Mouse (Mus musculus) MEL (cell line): ENCODE measurements around the gene Tmem199. TPM values are rescaled to one million over a fixed set of nuclear protein-coding genes. Genes with fewer than 3 reads are reported as not detected.
A peak's percentile ranks its signal among the peaks of the same experiment; 100 is the strongest.

Source experiments
- DNase-seq: peaks from one replicate; pipeline ENCODE4 v3.0.0; 2011; ENCODE audit warnings: low read depth, low spot score
- H3K27ac ChIP-seq: 2 replicates; pipeline ENCODE4 v1.5.1; 2012; ENCODE audit warnings: low read depth, mild to moderate bottlenecking, control low read depth, low read length, moderate library complexity; ENCODE audit not compliant: control insufficient read depth
- H3K27me3 ChIP-seq, 2 experiments: fragments of 150-350 bp in 1 of 2; sonication (generic) in 1 of 2; 2 replicates each; pipeline ENCODE4 v1.6.1; 2012; ENCODE audit warnings: low read length in 2 of 2, mild to moderate bottlenecking in 2 of 2, improper control_type of control experiment in 1 of 2, moderate library complexity in 1 of 2; ENCODE audit not compliant: insufficient read depth in 2 of 2, control insufficient read depth in 1 of 2
- H3K36me3 ChIP-seq, 2 experiments: 2 replicates each; pipeline ENCODE4 v1.6.1; 2012 to 2014; ENCODE audit warnings: low read length in 2 of 2, improper control_type of control experiment in 1 of 2, inconsistent platforms in 1 of 2, mild to moderate bottlenecking in 1 of 2; ENCODE audit not compliant: insufficient read depth in 2 of 2, control insufficient read depth in 1 of 2
- H3K4me1 ChIP-seq, 2 experiments: fragments of 150-350 bp in 1 of 2; sonication (generic) in 1 of 2; 2 replicates each; pipeline ENCODE4 v1.6.1; 2012; ENCODE audit warnings: low read length in 2 of 2, improper control_type of control experiment in 1 of 2, mild to moderate bottlenecking in 1 of 2; ENCODE audit not compliant: insufficient read depth in 2 of 2, control insufficient read depth in 1 of 2
- H3K4me3 ChIP-seq, 2 experiments: fragments of 150-350 bp in 1 of 2; sonication (generic) in 1 of 2; 2 replicates each; pipeline ENCODE4 v1.5.1; 2012; ENCODE audit warnings: low read depth in 2 of 2, low read length in 2 of 2, mild to moderate bottlenecking in 2 of 2, moderate library complexity in 2 of 2, control low read depth in 1 of 2, improper control_type of control experiment in 1 of 2; ENCODE audit not compliant: control insufficient read depth in 1 of 2, insufficient read depth in 1 of 2
- H3K79me2 ChIP-seq: 2 replicates; pipeline ENCODE4 v1.6.1; 2012; ENCODE audit warnings: mild to moderate bottlenecking, low read length, moderate library complexity; ENCODE audit not compliant: control insufficient read depth, poor library complexity, insufficient read depth
- H3K9ac ChIP-seq: 2 replicates; pipeline ENCODE4 v1.6.1; 2012; ENCODE audit warnings: low read depth, mild to moderate bottlenecking, control low read depth, low read length, moderate library complexity; ENCODE audit not compliant: control insufficient read depth, poor library complexity, severe bottlenecking
- H3K9me3 ChIP-seq: fragments of 150-350 bp; sonication (generic); replicated peaks from 2 replicates; pipeline ENCODE4 v1.6.1; 2012; ENCODE audit warnings: mild to moderate bottlenecking, low read length, improper control_type of control experiment, moderate library complexity; ENCODE audit not compliant: insufficient read depth
- BHLHE40 ChIP-seq: IDR thresholded peaks from 2 replicates; pipeline ENCODE4 v1.6.1; 2012; ENCODE audit warnings: low read depth, mild to moderate bottlenecking, inconsistent platforms, low read length, improper control_type of control experiment, borderline replicate concordance
- CHD2 ChIP-seq: IDR thresholded peaks from 2 replicates; pipeline ENCODE4 v1.6.1; 2011; ENCODE audit warnings: low read length, improper control_type of control experiment
- E2F4 ChIP-seq: IDR thresholded peaks from 2 replicates; pipeline ENCODE4 v1.6.1; 2011; ENCODE audit warnings: low read depth, low read length, improper control_type of control experiment, borderline replicate concordance
- ELF1 ChIP-seq: IDR thresholded peaks from 2 replicates; pipeline ENCODE4 v1.6.1; 2014; ENCODE audit warnings: low read depth, mild to moderate bottlenecking, inconsistent platforms, low read length, improper control_type of control experiment, moderate library complexity
- GABPA ChIP-seq: IDR thresholded peaks from 2 replicates; pipeline ENCODE4 v1.6.1; 2012; ENCODE audit warnings: low read depth, mild to moderate bottlenecking, inconsistent platforms, low read length, improper control_type of control experiment, moderate library complexity
- HCFC1 ChIP-seq: IDR thresholded peaks from 2 replicates; pipeline ENCODE4 v1.6.1; 2012; ENCODE audit warnings: low read depth, mild to moderate bottlenecking, inconsistent platforms, low read length, improper control_type of control experiment, moderate library complexity
- JUND ChIP-seq: IDR thresholded peaks from 2 replicates; pipeline ENCODE4 v1.6.1; 2011; ENCODE audit warnings: low read depth, mild to moderate bottlenecking, improper control_type of control experiment, low read length
- MAFK ChIP-seq: IDR thresholded peaks from 2 replicates; pipeline ENCODE4 v1.6.1; 2011; ENCODE audit warnings: low read depth, mild to moderate bottlenecking, low read length, improper control_type of control experiment, borderline replicate concordance
- MAX ChIP-seq: IDR thresholded peaks from 2 replicates; pipeline ENCODE4 v1.6.1; 2011; ENCODE audit warnings: low read length, improper control_type of control experiment
- MAZ ChIP-seq: IDR thresholded peaks from 2 replicates; pipeline ENCODE4 v1.6.1; 2012; ENCODE audit warnings: low read depth, mild to moderate bottlenecking, inconsistent platforms, low read length, improper control_type of control experiment
- MEF2A ChIP-seq: IDR thresholded peaks from 2 replicates; pipeline ENCODE4 v1.6.1; 2014; ENCODE audit warnings: low read depth, mild to moderate bottlenecking, inconsistent platforms, low read length, improper control_type of control experiment; ENCODE audit not compliant: poor library complexity, insufficient replicate concordance, severe bottlenecking; ENCODE audit errors: extremely low read depth
- MXI1 ChIP-seq: IDR thresholded peaks from 2 replicates; pipeline ENCODE4 v1.6.1; 2011; ENCODE audit warnings: mild to moderate bottlenecking, low read depth, low read length, improper control_type of control experiment
- MYB ChIP-seq: IDR thresholded peaks from 2 replicates; pipeline ENCODE4 v1.6.1; 2011; ENCODE audit warnings: mild to moderate bottlenecking, low read depth, low read length, improper control_type of control experiment
- MYC ChIP-seq: IDR thresholded peaks from 2 replicates; pipeline ENCODE4 v1.6.1; 2011; ENCODE audit warnings: low read depth, mild to moderate bottlenecking, low read length, improper control_type of control experiment, moderate library complexity
- NELFE ChIP-seq: IDR thresholded peaks from 2 replicates; pipeline ENCODE4 v1.6.1; 2011; ENCODE audit warnings: low read depth, low read length, improper control_type of control experiment
- NRF1 ChIP-seq: IDR thresholded peaks from 2 replicates; pipeline ENCODE4 v1.6.1; 2014; ENCODE audit warnings: low read depth, mild to moderate bottlenecking, inconsistent platforms, low read length, improper control_type of control experiment, moderate library complexity; ENCODE audit not compliant: poor library complexity, insufficient read depth, severe bottlenecking
- POLR2A ChIP-seq, 2 experiments: IDR thresholded peaks; 2 replicates each; pipeline ENCODE4 v1.6.1; 2011 to 2012; ENCODE audit warnings: low read length in 2 of 2, mild to moderate bottlenecking in 2 of 2, control low read depth in 1 of 2, improper control_type of control experiment in 1 of 2, low read depth in 1 of 2, moderate library complexity in 1 of 2; ENCODE audit not compliant: control insufficient read depth in 1 of 2, insufficient read depth in 1 of 2, poor library complexity in 1 of 2
- POLR2AphosphoS2 ChIP-seq: IDR thresholded peaks from 2 replicates; pipeline ENCODE4 v1.6.1; 2011; ENCODE audit warnings: low read length, improper control_type of control experiment
- RCOR1 ChIP-seq: IDR thresholded peaks from 2 replicates; pipeline ENCODE4 v1.6.1; 2012; ENCODE audit warnings: low read depth, mild to moderate bottlenecking, inconsistent platforms, low read length, improper control_type of control experiment
- SIN3A ChIP-seq: IDR thresholded peaks from 2 replicates; pipeline ENCODE4 v1.6.1; 2012; ENCODE audit warnings: low read length, improper control_type of control experiment, inconsistent platforms
- SMC3 ChIP-seq: IDR thresholded peaks from 2 replicates; pipeline ENCODE4 v1.6.1; 2011; ENCODE audit warnings: low read depth, low read length, improper control_type of control experiment
- TAL1 ChIP-seq: IDR thresholded peaks from 2 replicates; pipeline ENCODE4 v1.6.1; 2012; ENCODE audit warnings: mild to moderate bottlenecking, inconsistent platforms, low read length, moderate library complexity, mixed read lengths
- TCF12 ChIP-seq: IDR thresholded peaks from 2 replicates; pipeline ENCODE4 v1.6.1; 2014; ENCODE audit warnings: low read depth, mild to moderate bottlenecking, inconsistent platforms, low read length, improper control_type of control experiment, moderate library complexity
- UBTF ChIP-seq: IDR thresholded peaks from 2 replicates; pipeline ENCODE4 v1.6.1; 2012; ENCODE audit warnings: low read depth, mild to moderate bottlenecking, inconsistent platforms, low read length, improper control_type of control experiment, moderate library complexity, borderline replicate concordance; ENCODE audit not compliant: insufficient read depth
- USF1 ChIP-seq: IDR thresholded peaks from 2 replicates; pipeline ENCODE4 v1.6.1; 2014; ENCODE audit warnings: low read depth, mild to moderate bottlenecking, inconsistent platforms, low read length, improper control_type of control experiment, moderate library complexity
- USF2 ChIP-seq, 2 experiments: IDR thresholded peaks; 2 replicates each; pipeline ENCODE4 v1.6.1; 2011 to 2012; ENCODE audit warnings: improper control_type of control experiment in 2 of 2, low read length in 2 of 2, borderline replicate concordance in 1 of 2, inconsistent platforms in 1 of 2, low read depth in 1 of 2, mild to moderate bottlenecking in 1 of 2; ENCODE audit not compliant: insufficient read depth in 1 of 2
- ZC3H11A ChIP-seq: IDR thresholded peaks from 2 replicates; pipeline ENCODE4 v1.6.1; 2012; ENCODE audit warnings: low read depth, mild to moderate bottlenecking, inconsistent platforms, low read length, improper control_type of control experiment
- ZMIZ1 ChIP-seq: IDR thresholded peaks from 2 replicates; pipeline ENCODE4 v1.6.1; 2012; ENCODE audit warnings: low read depth, mild to moderate bottlenecking, inconsistent platforms, low read length, improper control_type of control experiment, moderate library complexity
- polyA plus RNA-seq, 2 experiments: library from polyadenylated mRNA; stranded (reverse) in 1 of 2; unstranded in 1 of 2; fragments of >175 nt in 1 of 2; fragments of >200 nt in 1 of 2; gene quantifications; 2 replicates each; pipeline versions ENCODE4 v1.2.1 to v1.2.4; 2012; ENCODE audit warnings: low replicate concordance in 2 of 2, low read depth in 1 of 2; ENCODE audit not compliant: insufficient read length in 2 of 2, insufficient read depth in 1 of 2, missing spikeins in 1 of 2
- total RNA-seq: library from RNA; depleted of rRNA; stranded (reverse); fragments of 300-350 nt; gene quantifications from 2 replicates; pipeline ENCODE4 v1.2.3, GENCODE M21; 2012

The Tmem199 gene
- total and polyA plus RNA-seq, 3 experiments = 36.5 to 57.1 TPM; not detected in 1

DNA sequence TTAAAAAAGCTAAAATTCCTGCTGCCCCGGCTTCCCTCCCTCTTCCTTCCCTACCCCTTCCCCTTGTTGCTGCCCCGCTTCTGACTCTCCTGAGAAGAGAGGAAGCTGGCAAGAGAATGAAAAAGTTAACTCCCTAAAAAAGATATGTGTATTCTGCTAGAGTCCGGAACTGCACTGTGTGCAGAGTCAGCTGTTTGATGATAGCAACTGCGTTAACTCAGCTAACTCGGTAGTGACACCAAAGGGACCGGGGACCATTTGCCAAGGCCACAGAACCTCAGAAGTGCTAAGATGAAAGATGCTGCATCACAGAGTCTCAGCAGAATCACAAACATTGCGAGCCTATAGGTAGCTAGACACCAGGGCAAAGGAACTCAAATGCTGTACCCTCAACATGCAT is 44.5 kb downstream of the Tmem199 start (continued):
- TF ChIP-seq JUND = no peak
- TF ChIP-seq GABPA = no peak
- TF ChIP-seq HCFC1 = 0 out of 2 replicates have a peak, but pooled peaks have one; percentile 53
- peak; percentile 31; the same call in 1 of the 2 replicates for TF ChIP-seq RCOR1
- TF ChIP-seq NELFE = no peak
- no peak for TF ChIP-seq CHD2
- no peak for TF ChIP-seq ZC3H11A
- TF ChIP-seq USF2 (IDR thresholded peaks at IDR 0.05; ENCODE audit: borderline replicate concordance in 1 of 2, insufficient read depth in 1 of 2, low read depth in 1 of 2, low read length in 2 of 2) = no peak

DNA sequence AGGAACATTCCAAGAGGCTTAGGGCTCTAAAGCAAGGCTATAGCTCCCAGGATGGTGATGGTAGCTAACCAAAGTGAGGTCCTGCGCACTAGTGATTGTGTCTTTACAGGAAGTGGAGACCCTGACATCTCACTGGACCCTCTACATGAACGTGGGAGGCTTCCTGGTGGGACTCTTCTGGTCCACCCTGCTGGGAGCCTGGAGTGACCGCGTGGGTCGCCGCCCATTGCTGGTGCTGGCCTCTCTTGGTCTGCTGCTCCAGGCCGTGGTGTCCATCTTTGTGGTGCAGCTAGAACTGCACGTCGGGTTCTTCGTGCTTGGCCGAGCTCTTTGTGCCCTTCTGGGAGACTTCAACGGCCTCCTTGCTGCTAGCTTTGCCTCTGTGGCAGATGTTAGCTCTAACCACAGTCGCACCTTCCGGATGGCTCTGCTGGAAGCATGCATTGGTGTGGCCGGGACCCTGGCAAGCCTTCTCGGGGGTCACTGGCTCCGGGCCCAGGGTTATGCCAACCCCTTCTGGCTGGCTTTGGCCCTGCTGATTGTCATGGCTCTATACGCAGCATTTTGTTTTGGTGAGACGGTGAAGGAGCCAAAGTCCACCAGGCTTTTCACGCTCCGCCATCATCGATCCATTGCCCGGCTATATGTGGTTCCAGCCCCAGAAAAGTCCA is 45.6 kb downstream of the Tmem199 start:
- H3K27ac ChIP-seq = no peak overlapping the region; the same call in 1 of the 2 replicates

DNA sequence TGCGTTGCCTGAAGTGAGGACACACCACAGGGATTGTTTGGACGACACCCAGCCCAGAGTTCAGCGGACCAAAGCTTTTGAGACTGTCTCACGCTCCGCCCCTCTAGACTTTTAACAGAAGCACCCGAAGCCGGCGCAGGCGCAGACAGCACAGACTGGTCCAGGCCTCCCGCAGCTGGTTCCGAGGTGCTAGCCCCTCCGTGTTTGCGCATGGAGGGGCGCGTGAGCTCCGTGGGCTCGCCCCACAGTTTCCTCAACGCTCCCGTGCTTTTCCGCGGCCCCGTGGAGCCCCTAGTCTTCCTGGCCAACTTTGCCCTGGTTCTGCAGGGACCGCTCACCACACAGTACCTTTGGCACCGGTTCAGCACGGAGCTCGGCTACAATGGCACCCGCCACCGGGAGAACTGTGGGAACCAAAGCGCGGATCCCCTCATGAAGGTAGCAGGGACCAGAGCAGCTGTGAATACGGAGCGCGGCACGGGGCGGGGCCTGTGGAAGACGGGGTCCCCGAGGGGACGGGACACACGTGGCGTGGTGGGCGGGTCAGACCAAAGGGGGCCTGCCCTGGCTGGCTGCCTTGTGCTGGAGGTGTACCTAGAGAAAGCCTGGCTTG is 46.3 kb downstream of the Tmem199 start, which contains the start of gene Slc46a1:
Gene Slc46a1 (plus strand): TSS at position 130 of the 613 bp plus-strand sequence.
- DNase-seq = peak; percentile 94
- H3K27ac ChIP-seq = peak within 1 kb of the TSS; percentile 75
- no peak for TF ChIP-seq GABPA
- peak; percentile 92 for TF ChIP-seq SIN3A
- no peak for TF ChIP-seq TAL1
- no peak for TF ChIP-seq RCOR1
- peak; percentile 44; the same call in 1 of the 2 replicates for TF ChIP-seq TCF12
- TF ChIP-seq USF1 = peak; percentile 86
- TF ChIP-seq ELF1 = peak; percentile 35; the same call in 1 of the 2 replicates
- TF ChIP-seq SMC3 = no peak
- peak; percentile 79 for TF ChIP-seq NELFE
- no peak for TF ChIP-seq E2F4
- peak; percentile 92 for TF ChIP-seq NRF1
- TF ChIP-seq MYB = no peak
- peak; percentile 58 to 70; a peak in 2 of 4 replicates for TF ChIP-seq POLR2A (IDR thresholded peaks at IDR 0.05; ENCODE audit: control insufficient read depth in 1 of 2, insufficient read depth in 1 of 2, low read depth in 1 of 2, low read length in 2 of 2, poor library complexity in 1 of 2)
- no peak for TF ChIP-seq MEF2A
- peak; percentile 70; the same call in 1 of the 2 replicates for TF ChIP-seq MAZ
- peak; percentile 64; the same call in 1 of the 2 replicates for TF ChIP-seq POLR2AphosphoS2
- TF ChIP-seq ZMIZ1 = peak; percentile 79
- TF ChIP-seq MXI1 = peak; percentile 96
- peak; percentile 91 for TF ChIP-seq MYC

More for the DNA sequence above, 45.6 kb downstream of the Tmem199 start:
- H3K79me2 ChIP-seq = no peaks in the 10 kb centered on the region; the same call in 1 of the 2 replicates
- H3K4me3 ChIP-seq = peak overlapping the region; percentile 85 to 95
- H3K4me1 ChIP-seq = peaks cover 20 to 44% of the 10 kb centered on the region in 2 experiments
- TF ChIP-seq MAFK (no peak), MXI1 (no peak), BHLHE40 (no peak), SIN3A (0 out of 2 replicates have a peak, but pooled peaks have one; percentile 1), MYB (no peak), MAX (no peak), UBTF (no peak)
- no peak for DNase-seq
- no peaks in the 10 kb centered on the region for H3K27me3 ChIP-seq
- H3K9ac ChIP-seq = peak overlapping the region; percentile 85
- H3K36me3 ChIP-seq = peaks cover 0 to 31% of the 10 kb centered on the region in 2 experiments; a peak in 2 of 4 replicates
- H3K9me3 ChIP-seq = no peaks in the 10 kb centered on the region

More for the DNA sequence above, 46.3 kb downstream of the Tmem199 start, which contains the start of gene Slc46a1:
- Histone ChIP-seq H3K79me2 (no peaks in the 10 kb centered on the region; the same call in 1 of the 2 replicates), H3K9ac (peak within 1 kb of the TSS; percentile 85), H3K9me3 (no peaks in the 10 kb centered on the region), H3K36me3 (peaks cover 0 to 31% of the 10 kb centered on the region in 2 experiments; a peak in 2 of 4 replicates), H3K4me3 (peak within 1 kb of the TSS; percentile 85 to 95), H3K4me1 (peaks cover 20 to 44% of the 10 kb centered on the region in 2 experiments), H3K27me3 (no peaks in the 10 kb centered on the region)
